Mouse (Mus musculus) kidney, embryonic 16.5 days (tissue): Measurements from ENCODE around the gene Hhipl1. TPM values are rescaled to one million over a fixed set of nuclear protein-coding genes. Genes with fewer than 3 reads are reported as not detected.

Experiments
- ATAC-seq: fragments of 200-750 bp; cut with Nextera tagmentation; 2 replicates; pipeline ENCODE4 v1.8.0; 2017; ENCODE audit warnings: moderate TSS enrichment; ENCODE audit not compliant: low FRiP score, low TSS enrichment
- H3K27ac ChIP-seq: fragments of 300-500 bp; sonication (generic); 2 replicates; pipeline ENCODE4 v1.5.1; 2014; ENCODE audit warnings: low read length
- H3K27me3 ChIP-seq: fragments of 300-500 bp; sonication (generic); 2 replicates; pipeline ENCODE4 v1.6.1; 2014; ENCODE audit warnings: low read length, control low read depth, mixed read lengths; ENCODE audit not compliant: insufficient read depth
- H3K36me3 ChIP-seq: fragments of 300-500 bp; sonication (generic); 2 replicates; pipeline ENCODE4 v1.6.1; 2014; ENCODE audit warnings: low read length, control low read depth, mixed read lengths; ENCODE audit not compliant: insufficient read depth
- H3K4me1 ChIP-seq: fragments of 300-500 bp; sonication (generic); 2 replicates; pipeline ENCODE4 v1.6.1; 2014; ENCODE audit warnings: low read length, control low read depth, mixed read lengths; ENCODE audit not compliant: insufficient read depth
- H3K4me2 ChIP-seq: fragments of 300-500 bp; sonication (generic); replicated peaks from 2 replicates; pipeline ENCODE4 v1.6.1; 2014; ENCODE audit warnings: low read depth, low read length
- H3K4me3 ChIP-seq: fragments of 300-500 bp; sonication (generic); 2 replicates; pipeline ENCODE4 v1.5.1; 2014; ENCODE audit warnings: mild to moderate bottlenecking, low read length
- H3K9ac ChIP-seq: fragments of 300-500 bp; sonication (generic); replicated peaks from 2 replicates; pipeline ENCODE4 v1.6.1; 2014; ENCODE audit warnings: low read length
- H3K9me3 ChIP-seq: fragments of 300-500 bp; sonication (generic); 2 replicates; pipeline ENCODE4 v1.6.1; 2016; ENCODE audit warnings: low read length, control low read depth
- WGBS: fragments of 180-500 bp; shearing (Covaris S2); extraction: QIAGEN DNeasy Blood & Tissue Kit; methylation state at CpG from one replicate; pipeline ENCODE4 v1.1.7; 2014; 5-methylcytosine and 5-hydroxymethylcytosine counted together
- polyA plus RNA-seq: library from polyadenylated mRNA; unstranded; fragments of >200 nt; fragmentation: Nextera tagmentation; extraction: Ambion mirVana; gene quantifications from 2 replicates; pipeline ENCODE4 v1.2.1, GENCODE M21; 2015

The Hhipl1 gene
- polyA plus RNA-seq, 1 experiment from 2014 or later: 0.81 TPM

DNA sequence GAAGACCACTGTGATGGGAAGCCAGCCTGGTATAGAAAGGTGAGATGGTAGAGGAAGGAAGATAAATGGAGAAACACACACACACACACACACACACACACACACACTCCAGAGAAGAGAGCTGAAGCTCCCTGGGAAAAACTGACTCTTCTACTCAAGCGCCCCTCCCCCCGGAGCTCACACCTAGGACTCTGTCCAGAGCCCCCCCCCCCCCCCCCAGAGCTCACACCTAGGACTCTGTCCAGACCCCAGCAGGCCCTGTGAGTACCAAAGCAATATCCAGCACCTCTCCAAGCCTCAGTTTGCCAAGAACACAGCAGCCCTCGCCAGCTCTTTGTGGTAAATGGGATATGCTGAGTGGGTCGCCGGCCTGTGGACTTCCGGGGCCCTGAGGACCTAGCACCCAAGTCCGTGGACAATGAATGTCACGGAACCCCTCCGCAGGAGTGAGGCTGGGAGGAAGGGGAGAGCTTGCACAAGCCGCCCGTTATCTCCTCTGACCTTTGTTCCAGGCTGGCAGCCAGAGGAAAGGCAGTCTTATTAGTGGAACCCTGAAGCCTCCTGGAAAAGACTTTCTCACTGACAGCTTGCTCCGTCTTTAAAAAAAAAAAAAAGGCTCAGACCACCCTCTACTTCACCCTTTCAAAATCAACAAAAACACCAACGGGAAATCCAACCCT, 35.7 kb upstream of the Hhipl1 start:
- Histone ChIP-seq H3K9ac (no peak overlapping the region), H3K27me3 (no peaks in the 10 kb centered on the region), H3K4me2 (no peak overlapping the region), H3K36me3 (no peaks in the 10 kb centered on the region), H3K27ac (no peak overlapping the region), H3K4me3 (no peak overlapping the region), H3K9me3 (no peaks in the 10 kb centered on the region), H3K4me1 (peaks cover 76% of the 10 kb centered on the region)
- no peak for ATAC-seq
- WGBS: 58% methylated on average over 12 of the region's 13 CpGs

GRCm38 (mm10) chr12:108271351-108272142, 34.5 kb upstream of the Hhipl1 start:
- Histone ChIP-seq H3K9me3 (no peaks in the 10 kb centered on the region), H3K4me1 (peaks cover 68% of the 10 kb centered on the region), H3K36me3 (no peaks in the 10 kb centered on the region), H3K27ac (no peak overlapping the region), H3K4me3 (no peak overlapping the region), H3K9ac (0 out of 2 replicates have a peak overlapping the region, but pooled peaks have one; percentile 26), H3K4me2 (peak overlapping the region; percentile 99), H3K27me3 (no peaks in the 10 kb centered on the region)
- 84% methylated on average over 16 of the region's 16 CpGs for WGBS
- ATAC-seq: no peak

GRCm38 (mm10) chr12:108272143-108272635, 33.9 kb upstream of the Hhipl1 start:
- H3K27me3 ChIP-seq: no peaks in the 10 kb centered on the region
- peaks cover 68% of the 10 kb centered on the region for H3K4me1 ChIP-seq
- no peak overlapping the region for H3K9ac ChIP-seq
- 53% methylated on average over 7 of the region's 7 CpGs for WGBS
- no peak for ATAC-seq
- no peak overlapping the region for H3K4me3 ChIP-seq
- H3K36me3 ChIP-seq: no peaks in the 10 kb centered on the region
- no peaks in the 10 kb centered on the region for H3K9me3 ChIP-seq
- peak overlapping the region; percentile 99 for H3K4me2 ChIP-seq
- no peak overlapping the region for H3K27ac ChIP-seq

- Histone ChIP-seq H3K4me3 (peak overlapping the region; percentile 78), H3K27ac (no peak overlapping the region), H3K9me3 (no peaks in the 10 kb centered on the region), H3K9ac (peak overlapping the region; percentile 84), H3K36me3 (no peaks in the 10 kb centered on the region), H3K4me1 (peaks cover 71% of the 10 kb centered on the region), H3K4me2 (peak overlapping the region; percentile 99), H3K27me3 (no peaks in the 10 kb centered on the region)
- WGBS: 5% methylated on average over 21 of the region's 21 CpGs
- ATAC-seq: no peak
These were observed 32.4 kb upstream of the Hhipl1 start for GRCm38 (mm10) chr12:108273466-108274312.

DNA sequence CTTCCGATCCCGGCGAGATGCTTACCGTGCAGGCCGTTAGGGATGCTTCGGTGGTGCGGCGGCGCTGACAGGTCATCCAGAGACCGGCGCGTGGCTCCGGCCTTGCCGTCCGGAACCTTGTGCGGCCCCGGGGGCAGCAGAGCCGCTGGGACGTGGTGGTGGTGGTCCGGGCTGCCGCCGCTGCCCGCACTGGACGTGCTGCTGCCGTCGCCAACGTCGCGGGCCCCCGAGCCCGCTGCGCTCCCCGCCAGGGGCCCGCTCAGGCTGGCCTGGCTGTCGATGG, 31.8 kb upstream of the Hhipl1 start:
- WGBS: under 1% methylated on average over 28 of the region's 35 CpGs
- Histone ChIP-seq H3K36me3 (no peaks in the 10 kb centered on the region), H3K9ac (peak overlapping the region; percentile 84), H3K4me2 (peak overlapping the region; percentile 99), H3K4me3 (peak overlapping the region; percentile 78), H3K27ac (no peak overlapping the region), H3K4me1 (peaks cover 74% of the 10 kb centered on the region), H3K9me3 (no peaks in the 10 kb centered on the region), H3K27me3 (no peaks in the 10 kb centered on the region)
- ATAC-seq: no peak

GRCm38 (mm10) chr12:108274661-108275507, 31.2 kb upstream of the Hhipl1 start, which contains the start of gene Ccdc85c:
Ccdc85c (minus strand) TSS chr12:108275425.
- Histone ChIP-seq H3K27me3 (no peaks in the 10 kb centered on the region), H3K4me3 (peak within 1 kb of the TSS; percentile 78), H3K36me3 (no peaks in the 10 kb centered on the region), H3K9me3 (no peaks in the 10 kb centered on the region), H3K4me2 (peak within 1 kb of the TSS; percentile 99), H3K27ac (peak within 1 kb of the TSS; percentile 77), H3K9ac (peak within 1 kb of the TSS; percentile 84), H3K4me1 (peaks cover 74% of the 10 kb centered on the region)
- ATAC-seq: no peak
- whole genome bisulfite sequencing: under 1% methylated on average over 81 of the region's 120 CpGs

DNA sequence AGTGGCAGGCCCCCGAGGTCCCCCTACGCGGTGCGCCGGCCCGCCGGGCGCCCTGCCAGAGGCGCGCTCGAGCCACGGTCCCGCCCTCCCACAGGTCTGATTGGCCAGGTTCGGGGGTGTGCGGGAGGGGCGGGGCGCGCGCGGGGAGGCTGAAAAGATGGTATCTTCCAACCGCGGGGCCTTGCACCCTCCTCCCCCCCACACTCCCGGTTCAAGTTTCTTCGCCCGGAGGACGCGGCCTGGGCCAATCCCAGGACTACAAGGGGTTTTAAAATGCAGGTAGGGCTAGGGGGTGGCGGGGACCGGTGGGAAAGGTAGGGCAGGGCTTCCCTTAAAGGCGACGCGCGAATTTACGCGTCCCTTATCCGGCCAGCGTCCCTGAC, 30.6 kb upstream of the Hhipl1 start:
- WGBS: 1% methylated on average over 30 of the region's 37 CpGs
- Histone ChIP-seq H3K4me3 (peak overlapping the region; percentile 78), H3K9ac (peak overlapping the region; percentile 79), H3K27me3 (no peaks in the 10 kb centered on the region), H3K4me2 (peak overlapping the region; percentile 83), H3K9me3 (no peaks in the 10 kb centered on the region), H3K27ac (peak overlapping the region; percentile 77), H3K36me3 (no peaks in the 10 kb centered on the region), H3K4me1 (peaks cover 72% of the 10 kb centered on the region)
- peak; percentile 95 for ATAC-seq

DNA sequence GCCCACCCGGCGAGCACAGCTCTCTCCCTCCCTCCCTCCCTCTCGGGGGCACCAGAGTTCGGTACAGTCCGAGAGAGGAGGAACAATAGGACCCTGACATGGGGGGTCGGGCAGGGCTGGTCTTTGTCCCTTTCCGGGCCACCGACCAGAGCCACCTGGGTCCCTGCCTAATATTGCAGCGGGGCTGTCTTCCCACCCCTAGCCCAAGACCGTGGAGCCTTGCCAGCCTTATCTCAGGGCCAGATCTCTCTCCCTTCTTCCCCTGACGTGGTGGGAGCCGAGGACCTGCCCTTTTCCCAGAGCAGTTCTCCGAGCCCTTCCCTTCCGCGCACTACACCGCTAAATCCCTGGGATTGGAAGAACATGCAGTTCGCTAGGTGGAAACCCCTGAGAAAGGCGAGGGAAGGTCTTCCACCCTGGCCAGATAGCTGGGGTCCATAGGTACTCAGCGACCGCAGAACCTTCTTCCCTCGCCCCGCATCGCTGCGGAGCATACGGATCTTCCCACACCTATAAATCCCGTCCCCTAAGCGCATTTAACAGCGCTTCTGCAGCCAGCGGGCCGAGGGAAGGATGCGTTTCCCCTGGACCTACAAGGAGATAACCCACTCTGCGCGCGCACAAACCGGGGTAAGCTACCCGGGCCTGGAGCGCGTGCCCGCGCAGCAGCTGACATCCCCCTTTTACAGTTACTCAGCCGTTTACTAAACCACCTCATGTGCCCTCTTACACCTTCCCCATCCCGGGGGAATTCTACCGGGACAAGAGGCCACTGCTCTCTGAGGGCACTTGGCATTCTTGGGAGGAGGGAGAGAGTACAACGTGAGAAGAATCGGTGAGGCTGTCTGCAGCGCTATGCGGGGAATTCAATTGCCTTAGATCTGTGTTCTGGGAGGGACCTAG, 29.9 kb upstream of the Hhipl1 start:
- no peaks in the 10 kb centered on the region for H3K36me3 ChIP-seq
- peak overlapping the region; percentile 77 for H3K27ac ChIP-seq
- H3K27me3 ChIP-seq: peaks cover 4% of the 10 kb centered on the region; the same call in 1 of the 2 replicates
- H3K4me2 ChIP-seq: peak overlapping the region; percentile 83
- peak overlapping the region; percentile 79 for H3K9ac ChIP-seq
- H3K4me1 ChIP-seq: peaks cover 65% of the 10 kb centered on the region
- WGBS: under 1% methylated on average over 47 of the region's 47 CpGs
- H3K9me3 ChIP-seq: no peaks in the 10 kb centered on the region
- 0 out of 2 replicates have a peak, but pooled peaks have one; percentile 2 for ATAC-seq
- H3K4me3 ChIP-seq: peak overlapping the region; percentile 78
